Mouse (Mus musculus): ENCODE measurements around the gene Vangl2. TPM values are rescaled to one million over a fixed set of nuclear protein-coding genes. Genes with fewer than 3 reads are reported as not detected.

The Vangl2 gene
- polyA plus RNA-seq (2015; fragmentation: Nextera tagmentation; extraction: Ambion mirVana), result 11.5 and 14.1 TPM in 2 replicates

- H3K9me3 ChIP-seq, result no peaks in the 10 kb centered on the region
- WGBS, result 49% methylated on average over 21 of the region's 21 CpGs
- peaks cover 27% of the 10 kb centered on the region for H3K4me1 ChIP-seq
- H3K27me3 ChIP-seq, result no peaks in the 10 kb centered on the region
- peak within 1 kb of the TSS; percentile 87 for H3K27ac ChIP-seq
- no peak for ATAC-seq (ENCODE audit: borderline replicate concordance, extremely low read depth, low FRiP score, low TSS enrichment)
- no peaks in the 10 kb centered on the region for H3K36me3 ChIP-seq
- peak within 1 kb of the TSS; percentile 88 for H3K9ac ChIP-seq
- H3K4me2 ChIP-seq, result peak within 1 kb of the TSS; percentile 70
- H3K4me3 ChIP-seq, result peak within 1 kb of the TSS; percentile 87
These were observed at the start of gene Vangl2 for GRCm38 (mm10) chr1:172028394-172029275. Vangl2 (minus strand) TSS chr1:172028444.

GRCm38 (mm10) chr1:172077981-172078380 lies 49.7 kb upstream of the Vangl2 start:
- WGBS, result 66% methylated on average over 5 of the region's 5 CpGs
- Histone ChIP-seq H3K4me1 (peaks cover 6% of the 10 kb centered on the region), H3K4me2 (no peak overlapping the region), H3K9me3 (no peaks in the 10 kb centered on the region), H3K36me3 (peaks cover 52% of the 10 kb centered on the region), H3K27ac (no peak overlapping the region), H3K27me3 (no peaks in the 10 kb centered on the region), H3K9ac (no peak overlapping the region), H3K4me3 (no peak overlapping the region)
- no peak for ATAC-seq (ENCODE audit: borderline replicate concordance, extremely low read depth, low FRiP score, low TSS enrichment)

- no peak overlapping the region for H3K4me3 ChIP-seq
- ATAC-seq (ENCODE audit: borderline replicate concordance, extremely low read depth, low FRiP score, low TSS enrichment), result no peak
- no peaks in the 10 kb centered on the region for H3K27me3 ChIP-seq
- H3K9ac ChIP-seq, result no peak overlapping the region
- H3K4me2 ChIP-seq, result no peak overlapping the region
- no peaks in the 10 kb centered on the region for H3K4me1 ChIP-seq
- no peak overlapping the region for H3K27ac ChIP-seq
- H3K9me3 ChIP-seq, result no peaks in the 10 kb centered on the region
- WGBS, result 97% methylated on average over 7 of the region's 7 CpGs
- H3K36me3 ChIP-seq, result peaks cover 87% of the 10 kb centered on the region
These were observed 44.4 kb upstream of the Vangl2 start for GRCm38 (mm10) chr1:172072604-172073003.

- WGBS, result 78% methylated on average over 4 of the region's 4 CpGs
These were observed 43.3 kb upstream of the Vangl2 start for GRCm38 (mm10) chr1:172071556-172071955.

GRCm38 (mm10) chr1:172070227-172070626 lies 42.0 kb upstream of the Vangl2 start:
- Histone ChIP-seq H3K9ac (no peak overlapping the region), H3K27ac (no peak overlapping the region), H3K36me3 (peaks cover 99% of the 10 kb centered on the region), H3K9me3 (no peaks in the 10 kb centered on the region), H3K4me2 (no peak overlapping the region), H3K4me1 (no peaks in the 10 kb centered on the region), H3K4me3 (no peak overlapping the region), H3K27me3 (no peaks in the 10 kb centered on the region)
- no peak for ATAC-seq (ENCODE audit: borderline replicate concordance, extremely low read depth, low FRiP score, low TSS enrichment)
- 59% methylated on average over 6 of the region's 6 CpGs for WGBS

More at GRCm38 (mm10) chr1:172071556-172071955, 43.3 kb upstream of the Vangl2 start:
- H3K4me3 ChIP-seq, result no peak overlapping the region
- H3K36me3 ChIP-seq, result peaks cover 97% of the 10 kb centered on the region
- ATAC-seq (ENCODE audit: borderline replicate concordance, extremely low read depth, low FRiP score, low TSS enrichment), result no peak
- no peak overlapping the region for H3K9ac ChIP-seq
- no peaks in the 10 kb centered on the region for H3K27me3 ChIP-seq
- no peaks in the 10 kb centered on the region for H3K9me3 ChIP-seq
- no peaks in the 10 kb centered on the region for H3K4me1 ChIP-seq
- H3K4me2 ChIP-seq, result no peak overlapping the region
- no peak overlapping the region for H3K27ac ChIP-seq

GRCm38 (mm10) chr1:172064613-172065141 lies 36.4 kb upstream of the Vangl2 start:
- Histone ChIP-seq H3K4me3 (no peak overlapping the region), H3K36me3 (peaks cover 55% of the 10 kb centered on the region), H3K27me3 (no peaks in the 10 kb centered on the region), H3K9ac (no peak overlapping the region), H3K27ac (no peak overlapping the region), H3K9me3 (no peaks in the 10 kb centered on the region), H3K4me1 (no peaks in the 10 kb centered on the region), H3K4me2 (no peak overlapping the region)
- no peak for ATAC-seq (ENCODE audit: borderline replicate concordance, extremely low read depth, low FRiP score, low TSS enrichment)
- 75% methylated on average over 12 of the region's 13 CpGs for WGBS

- peaks cover 43% of the 10 kb centered on the region for H3K36me3 ChIP-seq
- 35% methylated on average over 4 of the region's 4 CpGs for WGBS
- ATAC-seq (ENCODE audit: borderline replicate concordance, extremely low read depth, low FRiP score, low TSS enrichment), result no peak
These were observed 35.2 kb upstream of the Vangl2 start for GRCm38 (mm10) chr1:172063291-172064023.

GRCm38 (mm10) chr1:172062101-172062500 lies 33.9 kb upstream of the Vangl2 start:
- Histone ChIP-seq H3K4me3 (no peak overlapping the region), H3K9me3 (no peaks in the 10 kb centered on the region), H3K4me2 (no peak overlapping the region), H3K36me3 (peaks cover 29% of the 10 kb centered on the region), H3K27ac (no peak overlapping the region), H3K27me3 (0 out of 2 replicates have a peak, but pooled peaks cover under 1% of the 10 kb centered on the region), H3K9ac (no peak overlapping the region), H3K4me1 (no peaks in the 10 kb centered on the region)
- no peak for ATAC-seq (ENCODE audit: borderline replicate concordance, extremely low read depth, low FRiP score, low TSS enrichment)
- WGBS, result 77% methylated on average over 2 of the region's 2 CpGs

More at GRCm38 (mm10) chr1:172063291-172064023, 35.2 kb upstream of the Vangl2 start:
- no peak overlapping the region for H3K27ac ChIP-seq
- no peak overlapping the region for H3K9ac ChIP-seq
- no peak overlapping the region for H3K4me3 ChIP-seq
- H3K9me3 ChIP-seq, result no peaks in the 10 kb centered on the region
- H3K4me2 ChIP-seq, result no peak overlapping the region
- no peaks in the 10 kb centered on the region for H3K27me3 ChIP-seq
- H3K4me1 ChIP-seq, result no peaks in the 10 kb centered on the region

GRCm38 (mm10) chr1:172061217-172061616 lies 33.0 kb upstream of the Vangl2 start:
- Histone ChIP-seq H3K4me2 (no peak overlapping the region), H3K36me3 (peaks cover 20% of the 10 kb centered on the region), H3K9me3 (no peaks in the 10 kb centered on the region), H3K27ac (no peak overlapping the region), H3K9ac (no peak overlapping the region), H3K4me3 (no peak overlapping the region), H3K4me1 (no peaks in the 10 kb centered on the region), H3K27me3 (peaks cover 10% of the 10 kb centered on the region)
- WGBS, result 21% methylated on average over 8 of the region's 8 CpGs
- ATAC-seq (ENCODE audit: borderline replicate concordance, extremely low read depth, low FRiP score, low TSS enrichment), result 0 out of 2 replicates have a peak, but pooled peaks have one; percentile 15

GRCm38 (mm10) chr1:172060659-172061058 lies 32.4 kb upstream of the Vangl2 start:
- H3K9me3 ChIP-seq, result no peaks in the 10 kb centered on the region
- H3K4me2 ChIP-seq, result no peak overlapping the region
- peaks cover 16% of the 10 kb centered on the region for H3K36me3 ChIP-seq
- WGBS, result 47% methylated on average over 4 of the region's 4 CpGs
- H3K27ac ChIP-seq, result no peak overlapping the region
- H3K27me3 ChIP-seq, result peaks cover 15% of the 10 kb centered on the region
- ATAC-seq (ENCODE audit: borderline replicate concordance, extremely low read depth, low FRiP score, low TSS enrichment), result no peak
- H3K4me1 ChIP-seq, result no peaks in the 10 kb centered on the region
- no peak overlapping the region for H3K4me3 ChIP-seq
- H3K9ac ChIP-seq, result no peak overlapping the region

- H3K9ac ChIP-seq, result no peak overlapping the region
- peaks cover 32% of the 10 kb centered on the region for H3K27me3 ChIP-seq
- no peaks in the 10 kb centered on the region for H3K36me3 ChIP-seq
- 61% methylated on average over 7 of the region's 7 CpGs for WGBS
- H3K4me3 ChIP-seq, result no peak overlapping the region
- no peaks in the 10 kb centered on the region for H3K9me3 ChIP-seq
- no peak for ATAC-seq (ENCODE audit: borderline replicate concordance, extremely low read depth, low FRiP score, low TSS enrichment)
- no peak overlapping the region for H3K27ac ChIP-seq
- H3K4me2 ChIP-seq, result no peak overlapping the region
- peaks cover 4% of the 10 kb centered on the region for H3K4me1 ChIP-seq
These were observed 30.6 kb upstream of the Vangl2 start for GRCm38 (mm10) chr1:172058874-172059273.
